Mouse (Mus musculus) heart, postnatal 0 days (tissue): ENCODE results near the gene Lamp1. TPM values are rescaled to one million over a fixed set of nuclear protein-coding genes. Genes with fewer than 3 reads are reported as not detected.
"Not testable (repeated sequence)": the region's sequence is repeated elsewhere in the genome, so short reads cannot be mapped to it uniquely, and the experiment has no call there.

ENCODE experiments used
- ATAC-seq: fragments of 200-750 bp; cut with Nextera tagmentation; 2 replicates; pipeline ENCODE4 v1.8.0; 2017; ENCODE audit warnings: low read depth, moderate number of reproducible peaks, moderate library complexity; ENCODE audit not compliant: insufficient read depth
- DNase-seq: peaks from one replicate; pipeline ENCODE4 v3.0.0-alpha.2; 2016; ENCODE audit warnings: low spot score
- H3K27ac ChIP-seq: fragments of 300-500 bp; sonication (generic); 2 replicates; pipeline ENCODE4 v1.5.1; 2014; ENCODE audit warnings: low read depth, mild to moderate bottlenecking
- H3K27me3 ChIP-seq: fragments of 300-500 bp; sonication (generic); 2 replicates; pipeline ENCODE4 v1.6.1; 2014; ENCODE audit warnings: low read length, mixed read lengths; ENCODE audit not compliant: control insufficient read depth, insufficient read depth
- H3K36me3 ChIP-seq: fragments of 300-500 bp; sonication (generic); replicated peaks from 2 replicates; pipeline ENCODE4 v1.6.1; 2014; ENCODE audit warnings: low read length, mixed read lengths; ENCODE audit not compliant: control insufficient read depth, insufficient read depth
- H3K4me1 ChIP-seq: fragments of 300-500 bp; sonication (generic); 2 replicates; pipeline ENCODE4 v1.6.1; 2014; ENCODE audit warnings: antibody characterized with exemption; ENCODE audit not compliant: control insufficient read depth, insufficient read depth
- H3K4me2 ChIP-seq: fragments of 300-500 bp; sonication (generic); 2 replicates; pipeline ENCODE4 v1.6.1; 2014; ENCODE audit warnings: low read depth, mild to moderate bottlenecking, low read length, moderate library complexity
- H3K4me3 ChIP-seq: fragments of 300-500 bp; sonication (generic); 2 replicates; pipeline ENCODE4 v1.5.1; 2014; ENCODE audit warnings: low read depth, low read length
- H3K9ac ChIP-seq: fragments of 300-500 bp; sonication (generic); replicated peaks from 2 replicates; pipeline ENCODE4 v1.6.1; 2014; ENCODE audit warnings: low read depth, low read length, mixed read lengths
- H3K9me3 ChIP-seq: fragments of 300-500 bp; sonication (generic); replicated peaks from 2 replicates; pipeline ENCODE4 v1.6.1; 2016; ENCODE audit warnings: low read length; ENCODE audit not compliant: control insufficient read depth
- CTCF ChIP-seq: IDR thresholded peaks from 2 replicates; pipeline ENCODE4 v1.5.1; 2016; ENCODE audit warnings: antibody characterized with exemption, control low read depth, low read depth
- EP300 ChIP-seq: IDR thresholded peaks from 2 replicates; pipeline ENCODE4 v1.6.1; 2016; ENCODE audit warnings: antibody characterized with exemption, low read depth
- WGBS: fragments of 180-500 bp; shearing (Covaris S2); extraction: QIAGEN DNeasy Blood & Tissue Kit; methylation state at CpG from one replicate; pipeline ENCODE4 v1.1.7; 2014; 5-methylcytosine and 5-hydroxymethylcytosine counted together
- polyA plus RNA-seq: library from polyadenylated mRNA; unstranded; fragments of >200 nt; fragmentation: Nextera tagmentation; extraction: Ambion mirVana; gene quantifications from 2 replicates; pipeline ENCODE4 v1.2.1, GENCODE M21; 2015
- total RNA-seq: library from RNA; depleted of rRNA; stranded (reverse); fragments of >200 nt; gene quantifications from 2 replicates; pipeline ENCODE4 v1.2.3, GENCODE M21; 2014; ENCODE audit warnings: low replicate concordance

Lamp1 gene
- total and polyA plus RNA-seq, 2 experiments from 2014 or later: 267 to 327 TPM

DNA sequence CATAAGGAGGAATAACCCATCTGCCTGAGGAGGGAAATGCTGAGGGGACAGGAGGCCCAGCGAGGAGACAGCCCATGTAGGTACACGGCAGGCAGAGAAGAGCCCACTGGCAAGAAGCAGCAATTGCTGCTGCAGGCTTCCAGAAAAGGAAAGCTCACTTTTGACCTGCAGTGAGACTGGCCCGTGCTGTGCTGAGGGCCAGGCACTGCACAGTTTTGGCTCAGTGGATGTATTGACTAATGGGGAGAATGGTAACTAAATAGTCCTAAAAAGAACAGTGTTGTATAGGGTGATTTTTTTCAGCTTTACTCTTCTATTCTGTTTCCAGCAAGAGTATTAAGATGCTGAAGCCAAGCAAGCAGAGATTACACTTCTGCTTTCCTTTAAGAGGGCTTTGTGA lies 40.4 kb upstream of the Lamp1 start:
- Histone ChIP-seq H3K9me3 (no peaks in the 10 kb centered on the region), H3K27me3 (no peaks in the 10 kb centered on the region), H3K27ac (no peak overlapping the region), H3K4me1 (peaks cover 3% of the 10 kb centered on the region; the same call in 1 of the 2 replicates), H3K36me3 (peaks cover 34% of the 10 kb centered on the region), H3K4me3 (no peak overlapping the region), H3K4me2 (no peak overlapping the region), H3K9ac (no peak overlapping the region)
- no peak for DNase-seq
- WGBS: 66% methylated on average over 3 of the region's 3 CpGs
- TF ChIP-seq EP300 (no peak), CTCF (no peak)
- ATAC-seq: no peak

DNA sequence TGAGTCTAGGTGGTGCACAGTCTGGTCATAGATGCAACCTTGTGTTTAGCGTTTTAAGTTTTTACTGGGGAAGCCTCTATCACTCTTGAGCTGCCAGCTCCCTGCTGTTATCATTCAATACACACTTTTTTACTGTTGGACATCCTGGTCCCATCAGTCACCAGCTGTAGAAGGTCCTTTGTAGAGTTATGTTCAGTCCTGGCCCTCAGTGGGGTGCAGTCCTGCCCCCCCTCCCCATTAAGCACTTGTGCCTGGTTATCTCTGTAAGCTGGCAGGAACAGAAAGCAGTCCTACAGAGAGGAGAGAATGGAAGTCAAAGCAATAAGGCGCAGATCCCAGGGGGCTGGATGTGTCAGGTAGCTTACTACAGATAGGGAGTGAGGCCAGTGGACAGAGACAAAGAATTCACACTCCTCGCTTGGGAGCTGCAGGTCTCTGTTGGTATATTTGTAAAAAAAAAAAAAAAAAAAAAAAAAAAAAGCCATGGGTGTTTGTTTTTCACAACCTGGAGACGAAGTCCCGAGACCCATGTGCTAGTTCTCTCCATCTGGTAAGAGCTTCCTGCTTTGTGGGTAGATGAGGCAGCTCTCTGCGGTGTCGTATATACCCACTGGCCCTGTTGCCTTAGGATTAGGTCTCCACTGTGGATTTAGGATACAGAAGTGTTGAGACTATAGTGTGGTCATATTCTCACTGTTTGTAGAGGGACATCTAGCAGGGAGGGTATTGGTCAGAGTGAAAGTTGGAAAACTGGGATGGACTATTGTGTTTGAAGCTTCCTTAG lies 37.9 kb upstream of the Lamp1 start:
- Histone ChIP-seq H3K9ac (no peak overlapping the region), H3K27me3 (no peaks in the 10 kb centered on the region), H3K4me2 (no peak overlapping the region), H3K4me3 (no peak overlapping the region), H3K4me1 (peaks cover 3% of the 10 kb centered on the region; the same call in 1 of the 2 replicates), H3K9me3 (no peaks in the 10 kb centered on the region), H3K27ac (no peak overlapping the region), H3K36me3 (peaks cover 52% of the 10 kb centered on the region)
- ATAC-seq (peak; percentile 64), DNase-seq (no peak)
- TF ChIP-seq EP300 (no peak), CTCF (no peak)
- whole genome bisulfite sequencing: 51% methylated on average over 7 of the region's 7 CpGs

DNA sequence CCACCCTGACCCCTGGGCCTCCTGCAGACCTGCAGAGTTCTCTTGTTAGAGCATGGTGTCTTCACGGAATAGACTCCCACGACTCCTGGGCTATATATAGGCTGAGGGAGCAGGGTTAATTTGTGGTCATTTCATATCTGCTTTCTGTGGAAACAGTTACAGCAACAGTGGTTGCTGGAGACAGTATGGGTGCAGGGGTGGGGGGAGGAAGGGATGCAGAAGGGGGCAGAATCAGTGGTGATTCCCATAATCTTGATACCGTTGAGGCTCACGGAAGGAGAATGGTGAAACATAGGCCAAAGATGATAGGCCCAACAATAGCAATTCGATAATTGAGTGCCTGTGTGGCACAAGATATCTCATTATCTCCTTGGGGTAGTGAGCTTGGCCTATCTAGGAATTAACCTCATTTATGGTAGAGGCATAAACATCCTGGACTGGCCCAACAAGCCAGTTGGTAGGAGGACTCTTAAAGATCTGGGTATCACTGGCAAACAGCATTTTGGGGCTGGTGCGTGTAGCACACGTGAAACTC lies 36.0 kb upstream of the Lamp1 start:
- Histone ChIP-seq H3K4me2 (no peak overlapping the region), H3K4me3 (no peak overlapping the region), H3K9me3 (no peaks in the 10 kb centered on the region), H3K36me3 (peaks cover 71% of the 10 kb centered on the region), H3K27me3 (no peaks in the 10 kb centered on the region), H3K9ac (no peak overlapping the region), H3K4me1 (peaks cover 3% of the 10 kb centered on the region; the same call in 1 of the 2 replicates), H3K27ac (no peak overlapping the region)
- ATAC-seq (peak; percentile 34; the same call in 1 of the 2 replicates), DNase-seq (no peak)
- 59% methylated on average over 7 of the region's 7 CpGs for WGBS
- TF ChIP-seq CTCF: no peak
- no peak for TF ChIP-seq EP300

DNA sequence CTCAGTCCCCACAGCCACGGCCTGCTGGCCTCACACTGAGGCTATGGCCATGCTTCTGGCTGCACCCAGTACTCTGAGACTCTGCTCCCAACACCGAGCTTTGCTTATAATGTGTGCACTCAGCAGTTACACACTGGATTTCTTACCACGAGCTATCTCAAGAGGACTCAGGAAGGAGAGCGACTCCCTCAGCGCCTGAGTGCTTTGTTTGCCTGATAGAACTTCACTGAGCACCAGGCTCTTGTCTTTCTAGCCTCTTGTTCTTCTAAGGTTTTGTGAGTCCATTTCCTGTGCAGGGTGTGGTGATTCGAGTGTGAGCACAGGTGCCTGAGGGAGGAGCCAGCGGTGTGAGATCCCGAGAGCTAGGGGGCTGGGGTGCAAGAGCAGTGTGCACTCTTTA lies 34.1 kb upstream of the Lamp1 start:
- H3K9ac ChIP-seq: no peak overlapping the region
- no peaks in the 10 kb centered on the region for H3K27me3 ChIP-seq
- no peak for DNase-seq
- no peak overlapping the region for H3K4me2 ChIP-seq
- no peak for ATAC-seq
- H3K4me1 ChIP-seq: peaks cover 3% of the 10 kb centered on the region; the same call in 1 of the 2 replicates
- H3K4me3 ChIP-seq: no peak overlapping the region
- H3K36me3 ChIP-seq: peaks cover 75% of the 10 kb centered on the region
- 89% methylated on average over 8 of the region's 8 CpGs for WGBS
- TF ChIP-seq EP300 (no peak), CTCF (no peak)
- no peaks in the 10 kb centered on the region for H3K9me3 ChIP-seq
- no peak overlapping the region for H3K27ac ChIP-seq

DNA sequence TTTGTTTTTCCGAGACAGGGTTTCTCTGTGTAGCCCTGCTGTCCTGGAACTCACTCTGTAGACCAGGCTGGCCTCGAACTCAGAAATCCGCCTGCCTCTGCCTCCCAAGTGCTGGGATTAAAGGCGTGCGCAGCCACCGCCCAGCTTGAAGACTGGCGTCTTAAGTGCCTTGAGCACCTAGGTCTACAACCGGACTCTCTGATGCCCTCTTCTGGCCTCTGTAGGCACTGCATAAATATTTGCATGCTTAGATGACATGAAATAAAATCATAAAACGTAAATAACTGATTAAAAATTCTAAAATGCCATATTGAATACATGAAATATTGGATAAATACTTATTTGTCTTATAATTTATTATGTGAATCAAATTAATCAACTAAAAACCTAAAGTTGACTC lies 26.7 kb upstream of the Lamp1 start:
- 57% methylated on average over 9 of the region's 9 CpGs for WGBS

More for the DNA sequence above, 26.7 kb upstream of the Lamp1 start:
- H3K4me2 ChIP-seq, H3K4me3 ChIP-seq, H3K4me1 ChIP-seq, H3K9me3 ChIP-seq, H3K9ac ChIP-seq, ATAC-seq, H3K27me3 ChIP-seq, H3K27ac ChIP-seq: not testable (repeated sequence)
- TF ChIP-seq CTCF: peak; percentile 51
- H3K36me3 ChIP-seq: peaks cover 94% of the 10 kb centered on the region
- DNase-seq: peak; percentile 31
